In genomic region chr8:50915259-50915875, GRCm38 (mm10) we compare ENCODE assay signal across 9 mouse cellular contexts.
DNase-seq lines count a peak whose midpoint lies in the region; ATAC-seq and TF ChIP-seq lines count a peak whose summit lies in the region.
"Had no signal": no experiment of that assay in that cellular context is flagged by ENCODE, and none has a peak within 500 bp of the region (broad histone marks: within the 10 kb centered on the region; RNA-seq: fewer than 3 reads in every experiment).

No protein-coding gene starts in this region.

- peak overlapping the region; percentile 99 for H3K4me2 ChIP-seq in heart, embryonic 11.5 days
- peak overlapping the region; percentile 98 for H3K4me2 ChIP-seq in forebrain, embryonic 13.5 days
- peak overlapping the region; percentile 95 for H3K4me2 ChIP-seq in midbrain, embryonic 14.5 days (ENCODE audit: low read length)

- WGBS in heart, embryonic 11.5 days (ENCODE audit: insufficient replicate concordance) = under 1% methylated on average over 22 of the region's 22 CpGs
- 2% methylated on average over 22 of the region's 22 CpGs for WGBS in heart, adult 2 months
- 2% methylated on average over 22 of the region's 22 CpGs for WGBS in forebrain, embryonic 13.5 days
- WGBS in midbrain, embryonic 14.5 days = under 1% methylated on average over 22 of the region's 22 CpGs

- H3K9me3 ChIP-seq in heart, embryonic 11.5 days (replicated peaks; ENCODE audit: control insufficient read depth, low read length) = no peaks in the 10 kb centered on the region
- no peaks in the 10 kb centered on the region for H3K9me3 ChIP-seq in forebrain, embryonic 13.5 days (replicated peaks)
- no peaks in the 10 kb centered on the region for H3K9me3 ChIP-seq in midbrain, embryonic 14.5 days (ENCODE audit: control insufficient read depth, low read length)

- intact Hi-C loops in heart, adult 2 months (cut with DNase I) = no loop called here

- H3K4me1 ChIP-seq in heart, embryonic 11.5 days (ENCODE audit: control insufficient read depth, insufficient read depth, low read length) = 0 out of 2 replicates have a peak, but pooled peaks cover 2% of the 10 kb centered on the region
- no peaks in the 10 kb centered on the region for H3K4me1 ChIP-seq in heart, adult 2 months (ENCODE audit: control insufficient read depth, insufficient read depth, low read length)
- H3K4me1 ChIP-seq in forebrain, embryonic 13.5 days = peaks cover 13% of the 10 kb centered on the region
- H3K4me1 ChIP-seq in midbrain, embryonic 14.5 days (ENCODE audit: control insufficient read depth, insufficient read depth, low read length) = 0 out of 2 replicates have a peak, but pooled peaks cover 8% of the 10 kb centered on the region

- TF ChIP-seq EP300 in heart, adult 2 months (IDR thresholded peaks at IDR 0.05; ENCODE audit: insufficient read depth, low read depth, low read length) = no peak

- no peak for DNase-seq in heart, adult 2 months
- DNase-seq in WW6 (ENCODE audit: low read depth, low spot score) = peak; percentile 18
- peak; percentile 23 to 44 for DNase-seq in layer of hippocampus, postnatal 25 days (ENCODE audit: extremely low spot score in 1 of 2, low spot score in 1 of 2)
- DNase-seq in midbrain, embryonic 14.5 days = peak; percentile 77
- no peak for DNase-seq in T-cell, adult 2 months (ENCODE audit: low spot score)

- no peak for TF ChIP-seq CTCF in heart, adult 2 months (IDR thresholded peaks at IDR 0.05)

- H3K27ac ChIP-seq in heart, embryonic 11.5 days (ENCODE audit: low read depth, low read length) = no peak overlapping the region
- no peak overlapping the region for H3K27ac ChIP-seq in heart, adult 2 months
- no peak overlapping the region for H3K27ac ChIP-seq in forebrain, embryonic 13.5 days
- peak overlapping the region; percentile 87 for H3K27ac ChIP-seq in midbrain, embryonic 14.5 days (replicated peaks; ENCODE audit: low read depth, low read length)

- peak overlapping the region; percentile 61 for H3K4me3 ChIP-seq in heart, embryonic 11.5 days (ENCODE audit: low read depth, low read length)
- no peak overlapping the region for H3K4me3 ChIP-seq in heart, adult 2 months
- peak overlapping the region; percentile 76 for H3K4me3 ChIP-seq in forebrain, embryonic 13.5 days
- H3K4me3 ChIP-seq in midbrain, embryonic 14.5 days (replicated peaks; ENCODE audit: low read depth, low read length) = peak overlapping the region; percentile 77

- no peaks in the 10 kb centered on the region for H3K79me2 ChIP-seq in heart, adult 2 months (replicated peaks; ENCODE audit: control insufficient read depth, insufficient read depth, low read length)

- TF ChIP-seq POLR2A in heart, adult 2 months (IDR thresholded peaks at IDR 0.05; ENCODE audit: insufficient read depth, low read depth, low read length) = no peak

- H3K36me3 ChIP-seq in heart, embryonic 11.5 days (ENCODE audit: control insufficient read depth, insufficient read depth, low read length) = no peaks in the 10 kb centered on the region
- H3K36me3 ChIP-seq in heart, adult 2 months (ENCODE audit: control insufficient read depth, insufficient read depth, low read length) = no peaks in the 10 kb centered on the region
- H3K36me3 ChIP-seq in forebrain, embryonic 13.5 days (ENCODE audit: poor library complexity, severe bottlenecking) = no peaks in the 10 kb centered on the region
- H3K36me3 ChIP-seq in midbrain, embryonic 14.5 days (ENCODE audit: control insufficient read depth, insufficient read depth, low read length) = no peaks in the 10 kb centered on the region
- H3K36me3 ChIP-seq: G1E had no signal

- peaks cover 11% of the 10 kb centered on the region for H3K27me3 ChIP-seq in heart, embryonic 11.5 days (ENCODE audit: control insufficient read depth, insufficient read depth, low read length)
- H3K27me3 ChIP-seq in heart, adult 2 months (ENCODE audit: control insufficient read depth, insufficient read depth, low read length) = peaks cover 3% of the 10 kb centered on the region
- peaks cover 11% of the 10 kb centered on the region for H3K27me3 ChIP-seq in forebrain, embryonic 13.5 days
- no peaks in the 10 kb centered on the region for H3K27me3 ChIP-seq in midbrain, embryonic 14.5 days (ENCODE audit: control insufficient read depth, insufficient read depth, low read length)

- no peak for ATAC-seq in heart, embryonic 11.5 days (replicated peaks; ENCODE audit: insufficient number of reproducible peaks, low FRiP score, low TSS enrichment)
- peak; percentile 41 for ATAC-seq in forebrain, embryonic 13.5 days
- no peak; the same call in 1 of the 2 replicates for ATAC-seq in midbrain, embryonic 14.5 days (ENCODE audit: low FRiP score, low TSS enrichment)
- ATAC-seq in erythroid progenitor cell, adult 5-6 weeks (replicated peaks; ENCODE audit: low FRiP score, poor library complexity, severe bottlenecking) = no peak

- H3K9ac ChIP-seq in heart, embryonic 11.5 days (ENCODE audit: low read depth, low read length) = peak overlapping the region; percentile 43; the same call in 1 of the 2 replicates
- no peak overlapping the region for H3K9ac ChIP-seq in heart, adult 2 months (ENCODE audit: low read depth, low read length)
- H3K9ac ChIP-seq in forebrain, embryonic 13.5 days = peak overlapping the region; percentile 66
- peak overlapping the region; percentile 68 for H3K9ac ChIP-seq in midbrain, embryonic 14.5 days (replicated peaks; ENCODE audit: low read length)

Comparison
In these comparisons a context has a peak if more than half of its experiments do, and no peak if none do; other contexts are left out.
1. DNase-seq: peak in WW6 (single experiment), layer of hippocampus, postnatal 25 days (2 of 2) and midbrain, embryonic 14.5 days (single experiment); none in heart, adult 2 months (0 of 2) and T-cell, adult 2 months (single experiment).
2. Peak in every context shown above with its lines, with median percentiles within 50 percentile points of each other: H3K4me2 ChIP-seq.